Mouse (Mus musculus) spleen, postnatal 4 days (tissue): ENCODE data around the gene Kcnmb3.
"Not testable (repeated sequence)": the region's sequence is repeated elsewhere in the genome, so short reads cannot be mapped to it uniquely, and the experiment has no call there.

Experiments used
- DNase-seq, 2 experiments: peaks; one replicate each; pipeline ENCODE4 v3.0.0; 2022; ENCODE audit warnings: low spot score in 2 of 2

Kcnmb3 gene

GRCm38 (mm10) chr3:32430394-32430793, 61.6 kb downstream of the Kcnmb3 start:
- DNase-seq: no peak

GRCm38 (mm10) chr3:32429351-32429750, 62.7 kb downstream of the Kcnmb3 start:
- not testable (repeated sequence) for DNase-seq

- no peak for DNase-seq
Observed at GRCm38 (mm10) chr3:32428921-32429320, 63.1 kb downstream of the Kcnmb3 start.

- no peak for DNase-seq
Observed at GRCm38 (mm10) chr3:32428361-32428760, 63.7 kb downstream of the Kcnmb3 start.

GRCm38 (mm10) chr3:32427695-32428094, 64.3 kb downstream of the Kcnmb3 start:
- no peak for DNase-seq
